Mouse (Mus musculus) left cerebral cortex, adult 18-20 months (tissue): ENCODE measurements at regions not wholly inside any gene's neighbourhood (a gene's known extent, or its start where the extent isn't known, plus 50 kb on each side); places are given as distances from the start of the nearest gene placed in this dataset.

Experiments
- DNase-seq, 2 experiments: peaks; one replicate each; pipeline ENCODE4 v3.0.0; 2021 to 2022; ENCODE audit warnings: low spot score in 2 of 2, mixed read lengths in 1 of 2

GRCm38 (mm10) chr13:52452291-52452690, 78.8 kb downstream of the Diras2 start:
- no peak for DNase-seq
